Mouse (Mus musculus) intestine, embryonic 16.5 days (tissue): Measurements from ENCODE around the gene Safb. TPM values are rescaled to one million over a fixed set of nuclear protein-coding genes. Genes with fewer than 3 reads are reported as not detected.

Experiments used
- ATAC-seq: fragments of 200-750 bp; cut with Nextera tagmentation; 2 replicates; pipeline ENCODE4 v1.8.0; 2017; ENCODE audit warnings: moderate TSS enrichment, moderate library complexity
- H3K27ac ChIP-seq: fragments of 300-500 bp; sonication (generic); 2 replicates; pipeline ENCODE4 v1.5.1; 2014; ENCODE audit warnings: mild to moderate bottlenecking, low read length
- H3K27me3 ChIP-seq: fragments of 300-500 bp; sonication (generic); replicated peaks from 2 replicates; pipeline ENCODE4 v1.6.1; 2014; ENCODE audit warnings: low read length, control low read depth, mixed read lengths; ENCODE audit not compliant: control insufficient read depth, insufficient read depth
- H3K36me3 ChIP-seq: fragments of 300-500 bp; sonication (generic); 2 replicates; pipeline ENCODE4 v1.6.1; 2014; ENCODE audit warnings: low read length, control low read depth; ENCODE audit not compliant: control insufficient read depth, insufficient read depth
- H3K4me1 ChIP-seq: fragments of 300-500 bp; sonication (generic); 2 replicates; pipeline ENCODE4 v1.6.1; 2014; ENCODE audit warnings: low read length, control low read depth, mixed read lengths; ENCODE audit not compliant: control insufficient read depth, insufficient read depth
- H3K4me2 ChIP-seq: fragments of 300-500 bp; sonication (generic); 2 replicates; pipeline ENCODE4 v1.6.1; 2014; ENCODE audit warnings: low read depth, low read length, control low read depth
- H3K4me3 ChIP-seq: fragments of 300-500 bp; sonication (generic); 2 replicates; pipeline ENCODE4 v1.5.1; 2014; ENCODE audit warnings: mild to moderate bottlenecking, low read length
- H3K9ac ChIP-seq: fragments of 300-500 bp; sonication (generic); 2 replicates; pipeline ENCODE4 v1.6.1; 2014; ENCODE audit warnings: low read depth, low read length
- H3K9me3 ChIP-seq: fragments of 300-500 bp; sonication (generic); 2 replicates; pipeline ENCODE4 v1.6.1; 2016; ENCODE audit warnings: low read length, control low read depth; ENCODE audit not compliant: control insufficient read depth
- WGBS: fragments of 180-500 bp; shearing (Covaris S2); extraction: QIAGEN DNeasy Blood & Tissue Kit; methylation state at CpG from one replicate; pipeline ENCODE4 v1.1.7; 2014; 5-methylcytosine and 5-hydroxymethylcytosine counted together
- polyA plus RNA-seq: library from polyadenylated mRNA; unstranded; fragments of >200 nt; fragmentation: Nextera tagmentation; extraction: Ambion mirVana; gene quantifications from 2 replicates; pipeline ENCODE4 v1.2.1, GENCODE M21; 2015

The Safb gene
- polyA plus RNA-seq = 68.6 and 76.2 TPM in 2 replicates

DNA sequence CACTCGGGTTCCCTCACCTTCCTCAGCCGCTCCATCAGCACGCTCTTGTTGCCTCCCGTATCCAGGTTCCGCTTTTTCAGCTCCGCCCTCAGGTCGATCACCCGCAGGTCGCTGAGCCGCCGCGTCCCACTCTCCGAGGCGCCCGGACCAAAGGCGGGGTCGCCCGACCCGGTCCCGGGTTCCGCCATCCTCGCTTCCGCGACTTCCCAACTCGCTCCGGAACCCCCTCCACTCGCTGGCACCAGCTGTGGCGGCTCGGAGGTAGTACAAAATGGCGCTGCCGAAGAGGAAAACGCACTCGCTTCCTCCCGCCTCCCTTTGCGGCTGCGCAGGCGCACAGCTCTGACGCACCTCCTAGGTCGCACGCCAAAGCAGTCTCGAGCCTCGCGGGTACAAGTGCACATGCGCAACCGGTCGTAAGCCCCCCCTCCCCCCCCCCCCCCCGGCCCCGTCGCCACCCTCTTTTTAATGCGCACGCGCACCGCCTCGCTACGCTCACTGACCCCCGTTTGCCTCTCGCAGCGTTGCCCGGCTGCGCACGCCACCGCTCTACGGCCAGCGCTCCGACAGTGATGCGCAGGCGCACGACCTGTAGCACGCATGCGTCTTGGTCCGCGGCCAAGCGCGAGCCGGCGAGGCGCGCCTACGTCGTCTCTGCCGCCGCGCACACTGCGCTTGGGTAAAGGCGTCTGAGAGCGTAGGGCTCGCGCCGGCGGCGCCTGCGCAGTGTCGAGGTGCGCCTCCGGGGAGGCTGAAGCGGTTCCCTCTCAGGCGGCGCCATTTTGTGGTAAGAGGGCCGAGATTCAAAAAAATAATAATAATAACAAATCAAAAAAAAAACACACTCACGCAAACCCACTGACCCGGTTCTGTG, at the start of gene Safb, which contains the start of gene Safb2:
Safb (plus strand) TSS at position 569 of the 874 bp plus-strand sequence.
Safb2 (minus strand) TSS at position 329 of the 874 bp plus-strand sequence.
- peak within 1 kb of the TSS; percentile 93 for H3K9ac ChIP-seq
- H3K4me3 ChIP-seq = peak within 1 kb of the TSS; percentile 80
- H3K4me2 ChIP-seq = peak within 1 kb of the TSS; percentile 82
- under 1% methylated on average over 90 of the region's 101 CpGs for WGBS
- H3K36me3 ChIP-seq = peaks cover under 1% of the 10 kb centered on the region; the same call in 1 of the 2 replicates
- H3K9me3 ChIP-seq = no peaks in the 10 kb centered on the region
- no peaks in the 10 kb centered on the region for H3K27me3 ChIP-seq
- peaks cover 49% of the 10 kb centered on the region for H3K4me1 ChIP-seq
- ATAC-seq = peak; percentile 95
- peak within 1 kb of the TSS; percentile 96 for H3K27ac ChIP-seq

DNA sequence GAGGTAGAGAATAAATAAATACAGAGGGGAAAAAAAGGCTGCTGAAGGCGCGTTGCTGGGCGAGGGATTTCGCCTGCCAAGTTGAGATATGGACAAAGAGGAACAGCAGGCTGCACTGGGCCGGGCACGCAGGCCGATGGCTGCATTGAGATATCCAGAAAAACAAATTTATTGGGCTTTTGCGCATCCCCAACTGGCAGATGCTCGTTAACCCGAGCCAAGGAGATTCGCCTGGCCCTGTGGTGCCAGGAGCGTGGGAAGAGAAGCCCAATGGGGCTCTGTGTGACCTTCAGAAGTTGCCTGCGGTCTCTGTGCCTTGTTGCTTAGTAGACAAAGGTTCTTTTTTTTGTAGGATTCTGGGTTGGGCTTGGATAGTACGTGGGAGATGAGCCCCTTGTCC, 48.4 kb upstream of the Safb start:
- no peaks in the 10 kb centered on the region for H3K9me3 ChIP-seq
- ATAC-seq = no peak
- H3K4me1 ChIP-seq = no peaks in the 10 kb centered on the region
- H3K27ac ChIP-seq = no peak overlapping the region
- no peaks in the 10 kb centered on the region for H3K27me3 ChIP-seq
- no peaks in the 10 kb centered on the region for H3K36me3 ChIP-seq
- H3K9ac ChIP-seq = no peak overlapping the region
- 60% methylated on average over 14 of the region's 14 CpGs for WGBS
- H3K4me2 ChIP-seq = no peak overlapping the region
- no peak overlapping the region for H3K4me3 ChIP-seq

DNA sequence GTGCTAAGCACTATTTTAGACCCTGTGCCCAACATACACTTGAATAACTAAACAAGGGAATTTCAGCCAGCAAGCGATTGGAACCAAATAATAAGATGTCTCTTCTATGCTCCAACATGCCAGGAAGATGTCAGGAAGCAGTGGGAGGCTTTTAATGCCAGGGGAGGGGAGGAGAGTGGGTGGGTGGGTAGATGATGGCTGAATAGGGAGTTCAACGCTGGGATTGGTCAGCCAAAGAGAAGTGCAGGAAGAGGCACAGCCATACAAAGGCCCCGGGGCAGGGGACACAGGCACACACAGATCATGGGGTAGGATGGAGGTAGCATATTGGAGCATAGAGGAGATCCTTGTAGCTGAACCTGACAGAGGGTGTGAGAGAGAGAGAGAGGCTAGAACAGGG, 47.8 kb upstream of the Safb start:
- no peak for ATAC-seq
- Histone ChIP-seq H3K4me3 (no peak overlapping the region), H3K27me3 (no peaks in the 10 kb centered on the region), H3K36me3 (no peaks in the 10 kb centered on the region), H3K9me3 (no peaks in the 10 kb centered on the region), H3K9ac (no peak overlapping the region), H3K27ac (no peak overlapping the region), H3K4me1 (no peaks in the 10 kb centered on the region), H3K4me2 (no peak overlapping the region)
- 72% methylated on average over 3 of the region's 3 CpGs for WGBS

DNA sequence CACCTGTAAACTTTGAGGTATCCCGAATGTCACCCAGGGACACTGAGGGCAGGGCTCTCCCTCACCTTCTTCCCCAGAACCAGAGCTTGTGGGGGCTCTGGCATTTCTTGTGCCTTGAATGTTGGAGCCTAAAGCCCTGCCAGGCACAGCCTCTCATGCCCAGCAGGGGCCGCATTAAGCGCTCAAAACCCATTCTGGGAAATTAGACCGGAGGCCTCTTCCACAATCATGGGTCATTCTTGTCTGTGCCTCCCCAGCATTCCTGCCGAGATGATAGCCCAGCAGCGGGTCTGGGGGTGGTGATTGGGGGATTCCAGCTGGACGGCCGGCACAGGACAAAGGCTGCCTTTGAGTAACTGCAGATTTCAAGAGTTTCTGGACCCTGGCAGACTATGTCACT, 46.7 kb upstream of the Safb start:
- Histone ChIP-seq H3K27ac (no peak overlapping the region), H3K27me3 (no peaks in the 10 kb centered on the region), H3K4me1 (no peaks in the 10 kb centered on the region), H3K36me3 (no peaks in the 10 kb centered on the region), H3K9me3 (no peaks in the 10 kb centered on the region), H3K4me3 (no peak overlapping the region), H3K4me2 (no peak overlapping the region), H3K9ac (no peak overlapping the region)
- no peak for ATAC-seq
- 43% methylated on average over 8 of the region's 8 CpGs for WGBS

DNA sequence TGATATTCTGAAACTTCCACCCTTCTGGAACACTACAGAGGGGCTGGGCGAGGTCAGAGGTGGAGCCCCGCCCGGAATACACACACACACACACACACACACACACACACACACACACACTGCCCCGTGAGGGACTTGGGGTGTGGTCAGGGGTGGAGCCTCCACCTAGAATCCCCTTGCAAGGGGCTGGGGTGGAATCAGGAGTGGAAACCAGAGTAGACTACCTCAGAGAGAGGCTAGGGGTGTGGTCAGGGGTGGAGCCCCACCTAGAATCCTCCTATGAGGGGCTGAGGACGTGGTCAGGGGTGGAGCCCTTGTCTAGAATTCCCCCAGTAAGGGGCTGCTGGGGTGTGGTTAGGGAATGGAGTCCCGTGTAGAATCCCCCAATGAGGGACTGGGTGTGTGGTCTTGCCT, 44.1 kb upstream of the Safb start:
- peak; percentile 55 for ATAC-seq
- 32% methylated on average over 6 of the region's 6 CpGs for WGBS
- no peak overlapping the region for H3K4me3 ChIP-seq
- H3K27ac ChIP-seq = no peak overlapping the region
- no peak overlapping the region for H3K4me2 ChIP-seq
- H3K4me1 ChIP-seq = no peaks in the 10 kb centered on the region
- H3K36me3 ChIP-seq = no peaks in the 10 kb centered on the region
- no peaks in the 10 kb centered on the region for H3K9me3 ChIP-seq
- H3K9ac ChIP-seq = no peak overlapping the region
- no peaks in the 10 kb centered on the region for H3K27me3 ChIP-seq

DNA sequence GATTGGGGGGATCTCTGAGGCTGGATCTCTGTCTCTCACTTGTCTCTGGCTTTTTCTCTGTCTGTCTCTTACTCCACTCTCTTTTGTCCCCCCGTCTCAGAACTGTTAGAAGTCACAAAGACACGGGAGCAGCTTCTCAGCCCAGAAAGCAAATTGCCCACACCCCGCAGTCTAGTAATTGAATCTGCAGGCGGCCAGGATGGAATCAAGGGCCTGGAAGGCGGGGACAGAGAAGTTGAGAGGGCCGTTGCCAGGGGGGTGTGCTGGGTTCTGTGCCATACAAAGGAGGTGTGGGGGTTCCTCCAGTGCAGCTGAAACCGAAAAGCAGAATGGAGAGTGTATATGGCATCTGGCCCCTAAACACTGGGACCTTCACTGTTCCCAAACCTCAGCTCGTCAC, 41.9 kb upstream of the Safb start:
- 52% methylated on average over 8 of the region's 8 CpGs for WGBS
- H3K27ac ChIP-seq = no peak overlapping the region
- no peak overlapping the region for H3K9ac ChIP-seq
- no peaks in the 10 kb centered on the region for H3K27me3 ChIP-seq
- ATAC-seq = no peak
- H3K9me3 ChIP-seq = no peaks in the 10 kb centered on the region
- H3K4me1 ChIP-seq = no peaks in the 10 kb centered on the region
- no peak overlapping the region for H3K4me2 ChIP-seq
- H3K4me3 ChIP-seq = no peak overlapping the region
- H3K36me3 ChIP-seq = no peaks in the 10 kb centered on the region

DNA sequence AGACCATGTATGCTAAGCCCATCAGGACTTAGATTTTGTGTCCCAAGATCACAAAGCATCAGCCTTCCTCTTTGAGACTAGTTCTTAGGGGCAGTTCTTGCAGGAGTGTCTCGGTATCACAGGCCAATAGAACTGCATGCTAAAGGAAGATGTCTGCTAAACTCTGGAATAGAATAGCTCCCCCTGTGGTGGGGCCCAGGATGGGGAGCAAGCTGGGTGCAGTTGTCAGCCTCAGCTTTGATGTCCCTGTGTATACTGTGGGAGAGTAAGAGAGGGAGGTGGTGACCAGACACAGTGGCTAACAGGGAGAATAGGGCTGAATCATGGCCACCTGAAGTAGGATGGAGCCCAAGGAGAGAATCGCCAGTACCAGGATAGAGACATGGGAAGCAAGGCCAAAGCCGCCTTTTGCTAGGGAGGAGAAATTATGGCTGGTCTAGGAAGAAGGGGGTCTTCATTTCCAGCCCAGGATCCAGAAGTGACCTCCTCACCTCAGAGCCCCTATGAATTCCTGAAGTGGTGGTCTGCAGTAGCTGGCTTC, 40.9 kb upstream of the Safb start:
- Histone ChIP-seq H3K27ac (no peak overlapping the region), H3K27me3 (no peaks in the 10 kb centered on the region), H3K36me3 (no peaks in the 10 kb centered on the region), H3K9ac (no peak overlapping the region), H3K9me3 (0 out of 2 replicates have a peak, but pooled peaks cover 2% of the 10 kb centered on the region), H3K4me1 (no peaks in the 10 kb centered on the region), H3K4me3 (no peak overlapping the region), H3K4me2 (no peak overlapping the region)
- 77% methylated on average over 3 of the region's 3 CpGs for WGBS
- ATAC-seq = no peak

DNA sequence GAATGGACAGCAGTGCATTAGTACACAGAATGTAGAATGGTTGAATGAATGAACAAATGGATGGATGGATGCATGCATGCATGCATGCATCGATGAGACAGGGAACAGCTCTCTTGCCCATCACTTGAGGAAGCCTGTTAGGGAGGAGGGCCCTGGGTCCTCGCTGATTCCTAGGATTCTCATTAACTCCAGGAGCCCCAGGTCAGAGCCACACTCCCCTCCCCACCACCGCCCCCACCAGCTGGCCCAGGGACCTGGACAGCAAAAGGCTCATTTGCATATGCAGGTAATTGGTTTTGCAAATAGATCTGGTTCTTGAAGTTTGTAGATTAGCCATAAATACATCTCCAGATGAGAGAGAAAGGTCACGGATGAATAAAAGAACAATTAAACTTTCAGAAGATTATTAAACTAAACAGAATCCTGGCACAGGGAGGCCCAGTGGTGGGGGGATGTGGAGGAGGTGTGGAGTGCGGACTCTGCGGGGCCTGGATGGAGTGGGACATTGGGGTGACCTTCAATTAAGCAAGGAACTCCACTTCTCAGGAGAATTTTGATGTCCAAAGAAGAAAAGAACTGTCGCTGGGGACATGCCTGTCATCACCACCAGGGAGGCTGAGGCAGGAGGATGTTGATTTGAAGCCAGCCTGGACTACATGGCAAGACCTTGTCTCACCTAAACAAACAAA, 39.8 kb upstream of the Safb start:
- Histone ChIP-seq H3K9me3 (0 out of 2 replicates have a peak, but pooled peaks cover 2% of the 10 kb centered on the region), H3K27me3 (no peaks in the 10 kb centered on the region), H3K4me1 (no peaks in the 10 kb centered on the region), H3K36me3 (no peaks in the 10 kb centered on the region), H3K4me2 (no peak overlapping the region), H3K4me3 (no peak overlapping the region), H3K27ac (no peak overlapping the region), H3K9ac (no peak overlapping the region)
- ATAC-seq = no peak
- 77% methylated on average over 7 of the region's 7 CpGs for WGBS

DNA sequence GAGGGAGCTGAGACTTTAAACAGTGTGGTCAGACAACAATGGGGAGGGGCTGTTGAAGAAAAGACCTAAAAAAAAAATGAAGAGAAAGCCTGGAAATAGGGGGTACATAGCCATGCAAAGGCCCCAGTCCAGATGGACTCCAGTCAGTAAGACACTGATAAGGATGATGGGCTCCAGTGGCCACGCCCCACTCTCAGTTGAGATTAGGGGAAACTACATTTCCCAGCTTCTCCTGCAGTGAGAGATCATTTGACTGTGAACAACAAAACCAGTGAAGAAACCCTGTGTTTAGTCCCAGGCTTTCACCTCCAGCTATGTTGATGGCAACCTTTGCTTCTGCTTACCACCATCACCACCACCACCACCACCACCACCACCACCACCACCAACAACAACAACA, 38.7 kb upstream of the Safb start:
- 0 out of 2 replicates have a peak, but pooled peaks cover 2% of the 10 kb centered on the region for H3K9me3 ChIP-seq
- H3K36me3 ChIP-seq = no peaks in the 10 kb centered on the region
- no peak overlapping the region for H3K9ac ChIP-seq
- H3K4me2 ChIP-seq = no peak overlapping the region
- no peak for ATAC-seq
- no peak overlapping the region for H3K4me3 ChIP-seq
- no peak overlapping the region for H3K27ac ChIP-seq
- WGBS = 67% methylated on average over 1 of the region's 1 CpGs
- H3K27me3 ChIP-seq = no peaks in the 10 kb centered on the region
- H3K4me1 ChIP-seq = no peaks in the 10 kb centered on the region
